Mouse (Mus musculus) liver (tissue): Measurements from ENCODE around the gene Gnai2.

Experiments
- DNase-seq: peaks from one replicate; pipeline ENCODE4 v3.0.0-alpha.2; 2020; ENCODE audit warnings: mixed read lengths

Gnai2 gene

DNA sequence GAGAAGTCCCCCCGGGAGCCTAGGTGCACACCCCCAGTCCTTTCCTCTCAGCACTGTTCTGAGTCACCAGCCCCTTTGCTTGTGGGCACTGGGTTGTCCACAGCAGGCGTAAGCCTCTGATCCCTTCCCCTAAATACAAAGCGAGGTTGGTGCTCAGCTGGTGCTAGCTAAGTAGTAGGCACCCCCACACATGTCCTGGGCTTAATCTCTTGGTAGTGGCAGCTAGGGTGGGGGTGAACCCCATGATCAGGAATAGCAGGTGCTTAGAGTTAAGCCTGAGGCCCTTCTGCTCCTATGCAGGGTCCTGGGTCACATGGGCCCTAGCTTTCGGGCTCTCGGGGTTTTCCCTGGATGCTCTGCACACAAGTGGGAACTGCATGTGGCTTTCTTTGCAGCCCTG lies 22.0 kb upstream of the Gnai2 start:
- no peak for DNase-seq

DNA sequence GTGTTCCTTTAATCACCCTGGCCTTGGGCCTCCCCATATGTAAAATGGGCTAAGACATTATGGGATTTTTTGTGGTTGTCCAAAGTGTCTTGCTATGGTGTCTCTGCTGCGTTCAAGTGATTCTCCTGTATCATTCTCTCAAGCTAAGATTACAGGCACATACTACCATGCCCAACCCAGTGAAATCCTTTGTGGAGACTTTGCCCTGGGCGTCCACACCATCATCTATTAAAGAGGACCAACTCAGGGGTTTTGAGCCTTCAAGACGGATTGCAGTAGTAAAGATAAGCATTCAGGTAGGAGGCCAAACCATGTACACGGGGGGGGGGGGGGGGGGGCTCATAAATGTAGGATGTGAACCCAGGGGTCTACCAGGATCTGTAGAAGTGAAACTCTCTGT lies 19.4 kb upstream of the Gnai2 start:
- DNase-seq = no peak

DNA sequence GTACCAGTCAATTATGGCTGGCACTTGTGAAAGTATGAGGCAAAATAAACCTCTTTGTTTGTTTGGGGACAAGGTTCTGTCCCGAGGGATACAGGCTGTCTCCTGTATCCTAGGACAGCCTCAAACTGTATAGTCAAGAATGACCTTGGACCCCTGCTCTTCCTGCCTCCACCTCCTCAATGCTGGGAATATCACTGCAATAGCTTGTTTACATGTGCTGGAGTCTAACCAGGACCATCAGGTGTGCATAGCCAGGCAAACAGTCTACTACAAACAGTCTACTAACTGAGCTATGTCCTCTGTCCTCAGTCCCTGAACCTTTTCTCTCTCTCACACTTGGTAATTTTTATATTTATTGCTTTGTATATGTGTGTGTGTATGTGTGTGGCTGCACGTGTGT lies 18.3 kb upstream of the Gnai2 start:
- no peak for DNase-seq

DNA sequence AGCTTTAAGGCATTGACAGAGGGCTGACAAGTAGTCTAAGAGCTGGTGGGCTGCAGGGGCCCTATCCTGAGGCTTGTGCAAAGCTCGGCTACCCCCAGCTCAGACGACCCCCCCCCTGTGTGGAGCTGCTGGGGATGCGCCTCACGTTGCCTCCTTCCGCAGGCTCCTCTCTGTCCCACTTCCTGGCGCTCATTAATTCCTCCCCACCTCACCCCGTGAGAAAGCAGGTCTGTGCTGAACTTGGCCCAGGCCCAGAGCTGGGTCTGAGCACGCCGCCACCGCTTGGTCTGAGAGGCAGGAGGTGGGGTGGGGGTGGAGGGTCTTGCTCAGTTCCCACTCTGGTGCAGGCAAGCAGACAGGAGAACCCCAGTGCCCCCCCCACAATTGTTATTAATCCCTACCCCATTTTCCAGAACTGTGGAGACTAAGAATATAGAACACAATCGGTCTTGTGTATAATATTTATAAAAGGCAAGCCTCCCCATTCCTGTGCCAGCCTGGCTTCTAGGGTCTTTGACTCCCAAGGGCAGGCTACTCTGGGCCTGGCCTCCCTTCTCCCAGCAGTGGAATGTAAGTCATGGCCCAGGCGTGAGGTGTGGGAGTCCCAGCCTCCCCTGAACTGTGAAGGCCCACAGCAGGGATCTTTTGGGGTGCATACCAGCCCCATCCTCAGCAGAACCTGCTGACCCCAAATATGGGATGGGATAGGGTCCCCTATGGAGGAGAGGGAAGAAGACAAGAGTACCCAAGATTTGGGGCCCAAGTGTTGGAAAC lies 15.7 kb upstream of the Gnai2 start:
- no peak for DNase-seq

DNA sequence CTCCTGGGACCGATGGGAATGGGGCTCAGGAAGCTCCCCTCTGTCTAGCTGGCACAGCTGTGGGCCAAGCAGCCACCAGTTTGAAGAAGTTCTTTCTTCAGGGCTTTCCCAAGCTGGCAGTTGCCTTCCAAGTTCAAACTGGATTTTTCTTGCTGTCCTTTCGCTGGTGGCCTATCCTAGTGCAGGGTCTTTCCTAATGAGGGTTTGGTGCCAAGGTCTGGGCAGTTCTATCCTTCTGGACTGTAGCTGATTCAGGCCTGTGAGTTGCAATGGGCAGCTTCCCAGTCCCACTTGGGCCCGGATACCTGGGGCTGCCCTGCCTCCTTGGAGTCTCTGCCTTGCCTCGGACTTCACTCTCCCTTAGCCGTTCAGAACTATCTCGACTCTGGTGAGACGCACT lies 15.1 kb upstream of the Gnai2 start:
- no peak for DNase-seq

DNA sequence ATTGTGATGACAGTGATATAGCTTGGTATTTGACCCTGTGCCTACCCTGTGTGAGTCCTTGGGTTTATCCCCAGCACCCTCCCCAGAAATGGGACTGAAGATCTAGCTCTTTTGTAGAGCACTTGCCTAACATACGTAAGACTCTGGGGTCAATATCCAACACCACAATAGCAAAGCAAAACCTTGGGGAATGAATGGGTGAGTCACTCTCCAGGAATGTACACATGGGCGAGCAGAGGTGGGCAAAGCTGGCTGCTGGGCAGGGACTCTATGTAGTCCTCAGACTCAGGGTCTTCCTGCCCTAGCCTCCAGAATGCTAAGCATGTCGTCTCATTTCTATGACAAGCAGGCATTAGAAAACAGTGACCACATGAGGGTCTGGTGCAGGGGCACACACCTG lies 13.6 kb upstream of the Gnai2 start:
- no peak for DNase-seq

DNA sequence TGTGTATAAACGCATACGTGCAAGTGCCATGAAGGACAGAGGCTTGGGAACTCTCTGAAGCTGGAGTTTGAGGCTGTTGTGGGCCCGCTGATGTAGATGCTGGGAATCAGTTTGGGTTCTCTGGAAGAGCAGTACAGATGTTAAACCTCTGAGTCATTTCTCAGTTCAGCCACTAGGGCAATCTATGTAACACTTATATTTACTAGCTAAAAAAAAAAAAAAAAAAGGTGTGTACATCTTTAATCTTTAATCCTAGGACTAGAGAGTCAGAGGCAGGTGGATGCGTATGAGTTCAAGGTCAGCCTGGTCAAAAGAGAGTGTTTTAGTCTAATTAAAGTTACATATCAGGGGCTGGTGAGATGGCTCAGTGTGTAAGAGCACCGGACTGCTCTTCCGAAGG lies 11.8 kb upstream of the Gnai2 start:
- no peak for DNase-seq

DNA sequence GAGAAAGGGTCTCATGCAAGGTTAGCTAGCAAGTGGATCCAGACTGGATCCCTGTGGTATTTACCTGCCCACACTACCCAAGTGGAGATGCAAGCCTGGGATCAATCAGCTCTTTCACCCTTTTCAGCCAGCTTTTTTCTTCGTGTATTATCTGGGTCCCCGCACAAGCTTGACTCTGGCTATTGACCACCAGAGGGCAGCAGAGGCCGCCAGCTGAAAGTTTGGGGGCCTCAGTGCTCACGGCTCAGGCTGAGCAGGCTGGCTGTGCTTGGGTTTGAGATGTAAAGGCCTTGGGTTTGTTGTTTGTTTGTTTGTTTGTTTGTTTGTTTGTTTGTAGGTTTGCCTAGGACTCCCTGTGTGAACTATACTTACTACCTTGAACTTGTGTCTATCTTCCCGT lies 10.4 kb upstream of the Gnai2 start:
- peak; percentile 84 for DNase-seq

DNA sequence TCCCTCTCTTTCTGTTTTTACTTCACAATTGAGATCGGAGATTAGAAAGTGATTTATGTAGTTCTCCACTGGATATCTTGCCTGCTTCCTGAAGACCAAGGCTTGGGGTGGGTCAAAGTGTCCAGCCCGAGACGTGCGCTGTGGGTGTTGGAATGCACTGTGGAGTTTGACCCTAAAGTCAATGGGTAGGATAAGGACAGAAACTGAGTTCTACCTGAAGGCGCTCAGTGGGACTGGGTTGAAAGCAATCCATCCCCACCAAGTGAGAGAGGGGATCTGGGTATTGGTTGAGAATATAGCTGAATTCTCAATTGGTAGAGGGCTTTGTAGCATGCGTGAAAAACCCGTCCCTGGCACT lies 10.0 kb upstream of the Gnai2 start:
- no peak for DNase-seq

DNA sequence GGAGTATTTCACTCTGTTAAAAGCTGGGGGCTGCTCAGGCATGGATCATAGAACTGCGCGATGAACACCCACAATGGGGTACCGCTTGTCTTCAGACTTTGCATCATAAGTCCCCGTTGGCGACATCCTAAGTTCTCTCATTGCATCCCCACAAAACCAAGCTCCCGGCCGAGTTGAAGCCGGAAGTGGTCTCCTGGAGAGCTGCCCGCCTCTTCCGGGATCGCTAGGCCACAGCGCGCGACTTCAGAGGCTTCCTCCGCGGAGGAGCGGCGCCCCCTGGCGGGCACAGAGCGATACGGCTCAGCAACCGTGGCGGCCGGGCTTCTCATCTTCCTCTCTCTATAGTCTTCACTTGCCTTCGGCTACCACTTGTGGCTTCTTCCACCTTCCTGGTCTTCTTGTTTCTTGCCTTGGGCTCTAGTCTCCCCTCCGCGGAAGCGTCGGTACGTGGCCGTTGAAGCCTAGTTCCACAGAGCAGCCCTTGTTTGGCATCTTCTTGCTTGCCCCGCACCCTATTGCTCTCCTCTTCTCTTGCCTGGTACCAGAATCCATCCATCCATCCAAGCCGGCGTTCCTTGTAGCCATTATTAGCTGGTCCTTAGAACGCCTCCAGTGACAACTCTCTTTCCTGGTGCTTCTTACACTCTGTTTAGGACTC lies 9.5 kb upstream of the Gnai2 start:
- DNase-seq = peak; percentile 94

DNA sequence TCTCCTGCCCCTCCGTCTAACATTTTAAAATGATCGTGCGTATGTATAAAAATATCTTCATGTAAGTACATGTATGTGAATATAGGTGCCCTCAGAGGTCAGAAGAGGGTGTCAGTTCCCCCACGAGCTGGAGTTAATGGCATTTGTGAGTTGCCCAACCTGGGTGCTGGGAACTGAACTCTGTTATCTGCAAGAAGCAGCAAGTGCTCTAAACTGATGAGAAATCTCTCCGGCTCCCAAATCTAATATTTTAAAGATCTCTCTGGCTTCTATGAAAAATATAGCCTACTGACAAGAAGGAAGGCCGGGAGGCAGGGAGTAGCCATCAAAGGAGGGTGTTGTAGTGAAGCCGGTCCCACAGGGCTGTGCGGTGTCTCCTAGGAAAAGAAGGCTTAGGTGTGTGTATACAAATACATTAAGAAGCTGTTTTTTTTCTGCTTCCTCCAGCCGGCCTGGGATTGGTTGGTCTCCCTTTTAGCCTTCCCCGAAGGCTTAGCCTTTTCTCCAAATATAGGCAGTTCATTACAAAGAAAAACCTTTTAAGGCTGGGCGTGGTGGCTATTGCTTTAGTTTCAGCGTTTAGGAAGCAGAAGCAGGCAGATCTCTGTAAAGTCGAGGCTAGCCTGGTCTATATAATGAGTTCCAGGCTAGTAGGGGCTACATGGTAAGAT lies 8.5 kb upstream of the Gnai2 start:
- no peak for DNase-seq

DNA sequence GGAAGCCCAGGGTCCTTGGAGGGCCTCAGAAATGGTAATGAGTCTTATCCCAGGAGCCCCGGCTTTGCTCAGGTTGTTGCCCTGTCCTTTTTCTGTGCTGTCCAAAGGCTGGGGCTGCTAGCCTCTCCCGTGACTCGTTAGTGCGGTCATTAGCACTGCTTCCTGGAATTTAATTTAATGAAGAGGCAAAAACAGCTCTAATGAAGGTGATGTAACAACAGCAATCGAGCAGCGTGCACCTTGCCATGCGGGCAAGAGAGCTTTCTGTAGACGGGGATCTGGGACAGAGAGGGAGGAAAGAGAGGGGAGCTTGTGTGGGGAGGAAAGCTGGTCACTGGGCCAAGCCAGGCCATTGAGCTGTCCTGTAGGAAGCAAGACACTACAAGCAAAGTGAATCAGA lies 6.5 kb upstream of the Gnai2 start:
- DNase-seq = no peak

DNA sequence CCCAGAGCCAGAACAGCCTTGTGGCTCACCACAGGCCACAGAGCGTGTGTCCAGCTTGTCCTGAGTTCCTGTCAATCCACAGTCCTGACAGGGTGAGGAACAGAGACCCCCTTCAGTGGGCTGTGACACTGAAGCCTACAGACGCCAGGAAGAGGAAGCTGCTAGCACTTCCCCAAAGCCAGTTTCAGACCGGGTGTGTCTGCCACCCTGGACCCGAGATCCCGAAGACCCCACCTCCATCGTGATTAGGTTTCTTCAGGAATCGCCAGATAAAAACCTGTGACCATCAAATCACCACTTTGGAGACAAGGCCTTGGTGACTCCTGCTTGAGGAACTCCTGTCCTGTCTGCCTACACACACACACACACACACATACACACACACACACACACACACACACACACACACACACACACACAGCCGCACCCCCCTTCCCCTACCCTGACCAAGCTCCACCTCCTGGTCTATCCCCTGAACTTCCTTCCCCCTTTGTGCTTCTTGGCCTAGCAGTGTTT lies 5.1 kb upstream of the Gnai2 start:
- peak; percentile 36 for DNase-seq

DNA sequence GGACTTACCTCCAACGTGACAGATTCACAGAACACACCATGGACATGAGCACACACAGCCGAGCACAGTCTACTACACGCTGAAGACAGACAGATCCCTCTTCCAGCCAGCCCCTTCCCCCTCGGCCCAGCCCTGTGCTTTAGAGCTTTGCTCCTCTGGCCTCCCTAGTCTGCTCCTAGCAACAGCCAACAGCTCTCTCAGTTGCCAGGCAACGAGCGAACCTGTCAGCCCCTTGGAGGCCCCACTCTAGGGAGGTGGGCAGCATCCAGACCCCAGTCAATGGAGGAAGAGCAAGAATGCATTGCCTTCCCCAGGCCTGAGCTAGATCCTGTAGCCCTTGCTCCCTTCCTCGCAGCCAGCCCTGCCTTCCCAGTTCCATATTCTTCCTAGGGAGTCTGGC lies 1.9 kb upstream of the Gnai2 start:
- no peak for DNase-seq

DNA sequence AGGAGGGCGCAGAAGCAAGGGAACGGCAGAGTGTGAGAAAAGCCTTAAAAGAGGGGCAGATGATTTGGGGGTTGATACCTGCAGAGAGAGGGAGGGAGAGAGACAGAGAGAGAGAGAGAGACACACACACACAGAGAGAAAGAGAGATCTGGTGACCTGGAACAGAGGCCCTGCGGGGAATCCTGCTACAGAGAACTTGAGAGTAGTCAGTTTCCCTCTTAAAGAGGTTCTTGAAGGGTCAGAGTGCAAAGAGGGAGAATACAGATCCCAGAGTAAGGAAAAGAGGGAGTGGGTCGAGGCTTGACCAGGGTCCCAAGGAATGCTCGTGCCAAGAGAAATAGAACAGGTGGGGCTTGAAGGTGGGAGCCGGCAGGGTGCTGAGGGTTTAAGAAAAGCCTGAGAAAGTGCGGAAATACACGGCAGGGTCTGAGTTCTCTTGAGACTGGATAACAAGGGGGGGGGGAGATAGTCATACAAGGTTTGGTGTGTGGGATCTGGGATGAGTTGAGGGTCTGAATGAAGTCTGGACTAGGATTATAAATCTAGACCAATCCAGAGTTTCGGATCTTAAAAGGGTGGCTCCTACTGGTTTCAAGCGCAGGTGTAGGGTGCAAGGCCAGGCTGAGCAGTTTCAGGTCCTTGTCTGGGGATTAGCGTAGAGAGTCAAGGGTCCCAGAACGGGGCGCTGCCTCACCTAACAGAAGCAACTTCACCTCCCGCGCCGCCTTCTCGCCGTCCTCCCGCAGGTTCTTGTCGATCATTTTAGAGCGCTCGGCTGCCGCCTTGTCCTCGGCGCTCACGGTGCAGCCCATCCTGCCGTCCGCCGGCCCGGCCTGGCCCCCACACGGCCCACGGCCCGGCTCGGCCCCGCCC lies 525 bp downstream of the Gnai2 start:
- DNase-seq = no peak

DNA sequence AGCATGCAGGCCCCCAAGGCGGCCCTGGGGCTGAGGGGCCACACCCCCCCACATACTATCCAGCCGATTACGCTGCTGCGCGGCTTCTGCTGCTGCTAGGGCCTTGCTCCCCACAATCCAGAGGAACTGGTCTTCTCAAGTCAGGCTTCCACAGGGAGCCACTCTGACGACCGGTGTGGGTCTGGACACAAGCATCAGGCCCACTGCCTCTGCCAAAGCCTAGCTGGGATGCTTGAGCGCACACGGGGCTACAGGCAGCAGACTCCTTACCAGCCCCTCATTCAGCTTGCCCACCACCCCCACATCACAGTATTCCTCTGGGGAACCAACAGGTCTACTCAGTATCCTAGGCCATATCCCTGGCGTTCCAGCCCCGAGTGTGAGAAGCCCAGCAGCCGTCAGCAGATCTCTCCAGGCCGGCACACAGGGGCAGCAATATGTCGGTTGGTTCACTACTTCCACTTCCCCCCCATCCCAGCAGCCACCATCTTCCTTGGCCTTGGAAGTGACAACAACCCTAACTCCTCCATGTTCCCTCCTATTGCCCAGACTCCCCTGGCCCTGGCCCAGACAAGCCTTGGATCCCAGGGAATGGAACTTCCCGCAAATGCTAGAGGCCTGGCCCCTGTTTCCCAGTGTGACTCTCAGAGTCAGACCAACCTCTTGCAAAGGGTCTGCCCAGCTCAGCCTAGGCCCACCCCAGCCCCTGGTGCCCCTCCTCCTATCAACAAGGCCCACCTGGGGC lies 1.3 kb downstream of the Gnai2 start:
- DNase-seq = peak; percentile 32

DNA sequence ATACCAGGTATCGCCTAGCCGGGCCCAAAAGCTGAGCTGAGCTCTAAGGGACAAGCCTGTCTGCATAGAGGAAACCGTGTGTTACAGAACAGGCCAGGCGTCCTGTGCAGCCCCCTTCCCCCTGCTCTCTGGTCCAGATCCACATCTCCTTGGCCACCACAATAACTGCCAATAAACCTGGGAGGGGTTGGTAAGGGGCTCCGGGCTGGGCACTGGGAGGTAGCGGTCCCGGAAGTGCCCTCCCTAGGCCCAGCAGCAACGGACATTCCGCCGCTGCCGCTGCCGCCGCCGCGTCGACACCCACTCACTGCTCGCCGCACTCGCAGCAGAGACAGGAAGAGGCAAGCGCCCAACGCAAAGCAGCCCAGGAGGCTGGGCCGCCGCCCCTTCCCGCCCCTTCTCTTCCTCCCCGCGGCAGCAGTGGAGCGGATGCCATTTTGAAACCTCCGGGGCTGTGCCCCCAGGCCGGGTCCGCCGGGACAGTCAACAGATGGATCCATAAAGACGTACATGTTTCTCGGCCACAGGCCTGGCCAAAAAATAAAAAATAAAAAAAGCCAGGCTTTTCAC lies 2.0 kb downstream of the Gnai2 start:
- peak; percentile 87 for DNase-seq

DNA sequence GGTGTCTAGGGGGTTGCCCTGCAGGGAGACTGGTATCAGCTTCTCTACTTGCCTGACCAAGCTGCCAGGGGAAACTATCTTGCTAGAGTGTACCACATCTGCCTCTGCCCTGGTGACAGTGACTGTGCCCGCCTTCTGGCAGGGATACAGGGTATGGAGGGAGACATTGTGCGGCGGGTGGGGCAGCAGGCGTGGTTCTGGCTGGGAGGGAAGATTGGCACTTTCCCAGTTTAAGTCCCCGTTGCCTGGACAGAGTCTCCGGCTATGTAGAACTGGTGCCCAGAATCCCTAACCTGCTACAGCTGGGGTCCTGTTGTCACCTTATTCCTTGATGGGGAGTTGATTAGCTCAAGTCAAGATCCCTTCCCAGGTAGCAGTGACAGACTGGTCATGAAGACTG lies 2.7 kb downstream of the Gnai2 start:
- DNase-seq = peak; percentile 74

DNA sequence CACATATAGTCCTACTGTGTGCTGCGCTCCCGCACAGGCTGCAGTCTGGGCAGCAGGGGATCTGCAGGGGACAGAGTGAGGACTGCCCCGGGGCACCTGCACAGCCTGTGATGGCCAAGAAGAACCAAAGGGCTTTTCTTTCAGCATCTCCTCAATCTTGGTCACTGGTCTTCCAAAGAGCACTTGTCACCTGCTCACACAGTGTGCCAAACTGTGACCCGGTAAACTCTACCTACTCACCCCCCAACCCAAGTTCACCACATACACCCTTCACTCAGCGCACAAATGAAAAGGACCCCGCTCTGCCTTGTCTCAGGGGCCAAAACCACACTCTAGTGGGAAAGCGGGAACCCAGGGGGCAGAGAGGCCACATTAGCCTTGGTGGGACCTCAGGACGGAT lies 3.3 kb downstream of the Gnai2 start:
- DNase-seq = no peak

DNA sequence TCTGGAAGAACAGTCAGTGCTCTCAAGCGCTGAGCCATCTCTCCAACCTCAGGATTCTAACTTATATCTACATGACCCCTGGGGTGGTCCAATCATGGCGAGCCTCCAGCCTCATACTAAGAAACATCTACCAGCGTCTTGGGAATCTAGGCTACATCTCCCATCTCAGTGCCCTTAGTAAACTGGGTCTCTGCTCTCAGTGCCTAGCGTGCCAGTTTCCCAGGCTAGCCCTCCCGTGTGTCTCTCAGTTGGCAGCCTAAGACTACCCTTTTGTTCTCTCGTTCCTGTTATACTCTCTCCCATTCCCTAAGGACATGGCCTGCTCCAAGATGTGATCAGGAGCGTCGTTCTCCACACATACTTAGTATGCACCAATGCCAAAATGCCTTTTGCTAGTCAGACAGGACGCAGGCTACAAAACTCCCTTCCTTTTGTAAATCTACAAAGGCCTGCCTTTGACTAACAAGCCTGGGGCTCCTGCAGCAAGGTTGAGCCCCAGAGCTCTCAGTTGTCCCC lies 3.8 kb downstream of the Gnai2 start:
- DNase-seq = no peak

DNA sequence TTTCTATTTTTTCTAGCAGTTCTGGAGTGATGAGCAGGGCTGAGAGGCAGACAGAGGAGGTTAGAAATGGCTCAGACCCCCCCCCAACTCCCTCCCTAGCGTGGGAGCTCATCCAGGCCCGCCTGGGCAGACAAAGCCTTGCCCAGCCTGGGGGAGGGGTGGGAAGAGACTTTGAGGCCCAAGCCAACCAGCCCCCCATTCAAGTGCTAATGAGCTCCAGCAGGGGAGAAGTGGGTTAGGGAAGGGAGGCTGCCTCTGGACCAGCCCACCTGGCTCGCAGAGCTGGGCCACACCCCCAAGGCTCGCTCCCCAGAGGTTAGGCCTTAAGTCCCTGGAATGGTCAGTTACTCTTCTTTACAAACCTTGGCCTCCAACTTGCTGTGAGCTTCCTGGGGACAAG lies 4.6 kb downstream of the Gnai2 start:
- DNase-seq = no peak
